Mouse (Mus musculus) midbrain, embryonic 12.5 days (tissue): ENCODE data around the gene Snx33. TPM values are rescaled to one million over a fixed set of nuclear protein-coding genes. Genes with fewer than 3 reads are reported as not detected.

ENCODE experiments used
- ATAC-seq: fragments of 200-750 bp; cut with Nextera tagmentation; 2 replicates; pipeline ENCODE4 v1.8.0; 2017; ENCODE audit warnings: low read depth, moderate TSS enrichment, moderate library complexity; ENCODE audit not compliant: low FRiP score
- H3K27ac ChIP-seq: fragments of 300-500 bp; sonication (generic); replicated peaks from 2 replicates; pipeline ENCODE4 v1.5.1; 2016; ENCODE audit warnings: mild to moderate bottlenecking
- H3K27me3 ChIP-seq: fragments of 300-500 bp; sonication (generic); 2 replicates; pipeline ENCODE4 v1.6.1; 2016; ENCODE audit warnings: mild to moderate bottlenecking
- H3K36me3 ChIP-seq: fragments of 300-500 bp; sonication (generic); 2 replicates; pipeline ENCODE4 v1.6.1; 2016
- H3K4me1 ChIP-seq: fragments of 300-500 bp; sonication (generic); 2 replicates; pipeline ENCODE4 v1.6.1; 2016
- H3K4me2 ChIP-seq: fragments of 300-500 bp; sonication (generic); replicated peaks from 2 replicates; pipeline ENCODE4 v1.6.1; 2016; ENCODE audit warnings: mild to moderate bottlenecking, moderate library complexity
- H3K4me3 ChIP-seq: fragments of 300-500 bp; sonication (generic); 2 replicates; pipeline ENCODE4 v1.5.1; 2016; ENCODE audit warnings: mild to moderate bottlenecking
- H3K9ac ChIP-seq: fragments of 300-500 bp; sonication (generic); replicated peaks from 2 replicates; pipeline ENCODE4 v1.6.1; 2016; ENCODE audit warnings: mild to moderate bottlenecking, moderate library complexity
- H3K9me3 ChIP-seq: fragments of 300-500 bp; sonication (generic); 2 replicates; pipeline ENCODE4 v1.6.1; 2016; ENCODE audit warnings: mild to moderate bottlenecking
- WGBS: fragments of 180-500 bp; shearing (Covaris S2); methylation state at CpG from one replicate; pipeline ENCODE4 v1.1.7; 2016; 5-methylcytosine and 5-hydroxymethylcytosine counted together
- polyA plus RNA-seq: library from polyadenylated mRNA; unstranded; fragments of >200 nt; fragmentation: Nextera tagmentation; extraction: Ambion mirVana; gene quantifications from 2 replicates; pipeline ENCODE4 v1.2.1, GENCODE M21; 2016

Gene Snx33
- polyA plus RNA-seq, 1 experiment from 2014 or later, result 7.8 TPM

DNA sequence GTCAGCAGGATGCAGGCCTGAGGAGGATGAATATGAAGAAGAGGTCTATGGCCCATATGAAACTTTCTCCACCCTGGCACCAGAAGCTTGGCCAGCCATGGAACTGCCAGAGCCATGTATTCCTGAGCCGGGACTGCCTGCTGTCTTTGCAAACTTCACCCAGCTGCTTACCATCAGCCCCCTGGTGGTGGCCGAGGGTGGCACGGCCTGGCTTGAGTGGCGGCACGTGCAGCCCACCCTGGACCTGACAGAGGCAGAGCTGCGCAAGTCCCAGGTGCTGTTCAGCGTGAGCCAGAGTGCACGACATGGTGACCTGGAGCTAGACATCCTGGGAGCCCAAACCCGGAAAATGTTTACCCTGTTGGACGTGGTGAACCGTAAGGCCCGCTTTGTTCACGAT lies 42.1 kb downstream of the Snx33 start:
- Histone ChIP-seq H3K27me3 (peaks cover 12% of the 10 kb centered on the region), H3K9ac (no peak overlapping the region), H3K27ac (no peak overlapping the region), H3K4me3 (no peak overlapping the region), H3K4me2 (no peak overlapping the region), H3K9me3 (no peaks in the 10 kb centered on the region), H3K4me1 (peaks cover 5% of the 10 kb centered on the region), H3K36me3 (no peaks in the 10 kb centered on the region)
- no peak for ATAC-seq
- WGBS, result 63% methylated on average over 13 of the region's 13 CpGs

DNA sequence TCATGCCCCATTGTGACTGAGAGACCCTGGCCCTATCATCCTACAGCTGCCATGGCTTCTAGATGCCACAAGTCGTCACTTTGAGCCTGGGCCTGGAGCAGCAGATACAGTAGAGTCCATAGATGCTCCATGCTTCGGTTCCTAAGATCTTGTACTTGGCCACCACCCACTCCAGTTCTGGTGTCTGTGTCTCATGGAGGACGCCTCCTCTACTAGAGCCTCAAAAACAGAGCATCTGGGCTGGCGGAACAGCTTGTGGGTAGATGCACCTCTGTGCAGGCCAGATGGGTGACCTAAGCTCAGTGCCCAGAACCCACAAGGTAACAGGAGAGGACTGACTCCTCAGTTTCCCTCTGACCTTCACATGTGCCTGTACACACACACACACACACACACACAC lies 43.8 kb downstream of the Snx33 start:
- 77% methylated on average over 4 of the region's 4 CpGs for whole genome bisulfite sequencing
- H3K27ac ChIP-seq, result no peak overlapping the region
- ATAC-seq, result no peak
- no peaks in the 10 kb centered on the region for H3K4me1 ChIP-seq
- no peak overlapping the region for H3K4me3 ChIP-seq
- H3K27me3 ChIP-seq, result peaks cover 5% of the 10 kb centered on the region; the same call in 1 of the 2 replicates
- no peak overlapping the region for H3K9ac ChIP-seq
- no peaks in the 10 kb centered on the region for H3K9me3 ChIP-seq
- no peak overlapping the region for H3K4me2 ChIP-seq
- no peaks in the 10 kb centered on the region for H3K36me3 ChIP-seq

DNA sequence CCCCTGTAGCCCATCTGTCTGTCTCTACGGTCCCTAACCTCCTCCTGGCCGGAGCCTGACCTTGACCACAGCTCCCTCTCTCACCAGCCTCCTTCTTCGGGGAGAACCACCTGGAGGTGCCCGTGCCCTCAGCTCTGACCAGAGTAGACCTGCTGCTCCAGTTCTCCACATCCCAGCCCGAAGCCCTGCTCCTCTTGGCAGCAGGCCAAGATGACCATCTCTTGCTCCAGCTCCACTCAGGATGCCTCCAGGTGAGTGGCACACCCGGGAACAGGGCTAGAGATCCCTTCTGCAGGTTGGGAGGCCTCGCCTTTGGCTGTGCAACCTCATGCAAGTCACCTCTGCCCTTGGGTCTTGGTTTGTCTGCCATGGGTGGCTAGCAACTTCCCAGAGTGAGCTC lies 44.7 kb downstream of the Snx33 start:
- H3K4me2 ChIP-seq, result no peak overlapping the region
- no peaks in the 10 kb centered on the region for H3K36me3 ChIP-seq
- H3K27me3 ChIP-seq, result peaks cover 5% of the 10 kb centered on the region; the same call in 1 of the 2 replicates
- no peaks in the 10 kb centered on the region for H3K4me1 ChIP-seq
- 90% methylated on average over 7 of the region's 7 CpGs for WGBS
- H3K9me3 ChIP-seq, result no peaks in the 10 kb centered on the region
- H3K4me3 ChIP-seq, result no peak overlapping the region
- H3K9ac ChIP-seq, result no peak overlapping the region
- no peak for ATAC-seq
- H3K27ac ChIP-seq, result no peak overlapping the region

DNA sequence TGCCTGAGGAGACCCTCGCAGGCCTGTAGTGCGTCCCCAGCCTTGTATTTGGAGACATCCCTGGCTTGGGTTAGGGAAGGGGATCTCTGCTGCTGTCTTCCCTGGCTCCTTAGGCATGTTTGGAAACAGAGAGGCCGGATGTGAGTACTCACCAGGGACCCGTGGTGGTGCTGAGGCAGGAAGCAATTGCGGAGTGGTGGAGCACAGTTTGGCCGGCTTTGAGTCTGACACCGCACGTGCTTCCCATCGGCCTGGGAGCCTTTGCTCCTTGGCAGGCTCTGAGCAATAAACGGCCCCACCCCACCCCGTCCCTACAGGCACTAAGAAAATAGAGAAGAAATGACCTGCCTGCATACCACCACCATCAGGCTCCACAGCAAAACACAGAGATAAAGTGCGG lies 45.4 kb downstream of the Snx33 start:
- no peak overlapping the region for H3K27ac ChIP-seq
- no peaks in the 10 kb centered on the region for H3K36me3 ChIP-seq
- H3K9ac ChIP-seq, result no peak overlapping the region
- no peaks in the 10 kb centered on the region for H3K4me1 ChIP-seq
- H3K4me3 ChIP-seq, result no peak overlapping the region
- no peak for ATAC-seq
- peaks cover 5% of the 10 kb centered on the region; the same call in 1 of the 2 replicates for H3K27me3 ChIP-seq
- 80% methylated on average over 12 of the region's 12 CpGs for WGBS
- H3K4me2 ChIP-seq, result no peak overlapping the region
- H3K9me3 ChIP-seq, result no peaks in the 10 kb centered on the region

DNA sequence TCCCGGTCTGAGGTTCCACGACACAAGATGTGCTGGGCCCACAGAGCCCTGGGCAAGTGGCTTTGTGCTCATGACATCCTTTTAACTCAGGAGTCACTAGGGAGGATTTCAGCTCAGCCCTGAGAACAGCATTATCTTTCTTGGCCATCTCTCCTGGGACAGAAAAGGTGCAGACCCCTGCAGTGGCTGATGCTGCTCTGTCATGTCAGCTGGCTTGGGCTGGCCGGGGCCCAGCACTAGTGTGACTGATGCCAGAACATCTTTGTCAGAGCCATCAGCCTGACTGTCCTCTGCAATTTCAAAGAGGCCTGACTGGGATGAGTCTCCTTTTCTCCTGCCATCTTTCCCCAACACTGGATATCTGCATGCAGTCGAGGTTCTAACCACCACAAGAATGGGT lies 45.9 kb downstream of the Snx33 start:
- H3K9ac ChIP-seq, result no peak overlapping the region
- H3K4me3 ChIP-seq, result no peak overlapping the region
- H3K4me1 ChIP-seq, result no peaks in the 10 kb centered on the region
- no peak for ATAC-seq
- H3K36me3 ChIP-seq, result no peaks in the 10 kb centered on the region
- 67% methylated on average over 4 of the region's 4 CpGs for WGBS
- H3K4me2 ChIP-seq, result no peak overlapping the region
- no peak overlapping the region for H3K27ac ChIP-seq
- H3K27me3 ChIP-seq, result peaks cover 5% of the 10 kb centered on the region; the same call in 1 of the 2 replicates
- no peaks in the 10 kb centered on the region for H3K9me3 ChIP-seq

DNA sequence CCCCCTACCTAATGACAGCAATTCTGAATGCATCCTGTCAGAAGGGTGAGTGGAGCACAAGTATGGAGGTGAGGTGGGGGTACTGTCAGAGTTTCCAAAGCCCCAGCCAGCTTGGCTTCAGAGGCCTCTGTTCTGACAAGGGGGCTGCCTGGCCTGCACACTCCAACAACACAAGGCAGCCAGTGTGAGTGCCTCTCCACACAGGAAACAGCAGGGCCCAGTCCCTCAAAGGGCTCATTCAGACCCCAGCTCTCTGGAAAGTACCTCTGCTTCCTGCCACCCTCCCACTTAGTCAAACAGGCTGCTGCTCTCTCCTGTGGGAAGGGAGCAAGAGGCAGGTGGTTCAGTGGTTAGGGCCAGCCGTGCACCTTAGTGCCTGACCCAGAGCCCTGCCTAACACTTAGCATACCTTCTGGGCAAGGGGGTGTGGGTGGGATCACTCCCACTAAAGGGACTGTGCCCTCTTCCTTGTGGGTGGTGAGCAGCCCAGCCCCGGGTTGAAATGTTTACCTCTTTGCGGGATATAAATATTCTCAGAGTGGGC lies 46.6 kb downstream of the Snx33 start:
- WGBS, result 97% methylated on average over 3 of the region's 3 CpGs

DNA sequence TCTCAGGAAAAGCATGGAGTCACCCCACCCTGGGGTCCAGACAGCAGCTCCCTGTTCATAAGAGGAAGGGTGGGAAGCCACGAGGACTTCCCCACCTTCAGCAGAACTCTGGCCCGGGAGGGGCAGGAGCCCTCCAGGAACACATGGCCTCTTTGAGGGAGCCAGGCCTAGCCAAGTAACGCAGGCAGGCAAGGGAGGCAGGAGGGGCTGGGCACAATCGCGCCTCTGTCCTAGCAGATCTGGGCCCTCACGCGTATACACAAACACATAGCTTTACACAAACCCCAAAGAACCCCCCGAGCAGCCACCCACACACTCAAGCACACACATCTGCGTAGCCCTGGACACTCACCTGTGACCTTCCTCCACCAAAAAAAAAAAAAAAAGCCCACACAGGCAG lies 47.4 kb downstream of the Snx33 start:
- 68% methylated on average over 9 of the region's 9 CpGs for WGBS
- no peaks in the 10 kb centered on the region for H3K9me3 ChIP-seq
- peaks cover 5% of the 10 kb centered on the region; the same call in 1 of the 2 replicates for H3K27me3 ChIP-seq
- no peaks in the 10 kb centered on the region for H3K4me1 ChIP-seq
- H3K27ac ChIP-seq, result no peak overlapping the region
- H3K36me3 ChIP-seq, result no peaks in the 10 kb centered on the region
- ATAC-seq, result no peak
- H3K4me2 ChIP-seq, result no peak overlapping the region
- no peak overlapping the region for H3K9ac ChIP-seq
- no peak overlapping the region for H3K4me3 ChIP-seq

More for the DNA sequence above, 46.6 kb downstream of the Snx33 start:
- Histone ChIP-seq H3K4me2 (no peak overlapping the region), H3K36me3 (no peaks in the 10 kb centered on the region), H3K27me3 (peaks cover 5% of the 10 kb centered on the region; the same call in 1 of the 2 replicates), H3K9ac (no peak overlapping the region), H3K4me3 (no peak overlapping the region), H3K4me1 (no peaks in the 10 kb centered on the region), H3K27ac (no peak overlapping the region), H3K9me3 (no peaks in the 10 kb centered on the region)
- ATAC-seq, result no peak

DNA sequence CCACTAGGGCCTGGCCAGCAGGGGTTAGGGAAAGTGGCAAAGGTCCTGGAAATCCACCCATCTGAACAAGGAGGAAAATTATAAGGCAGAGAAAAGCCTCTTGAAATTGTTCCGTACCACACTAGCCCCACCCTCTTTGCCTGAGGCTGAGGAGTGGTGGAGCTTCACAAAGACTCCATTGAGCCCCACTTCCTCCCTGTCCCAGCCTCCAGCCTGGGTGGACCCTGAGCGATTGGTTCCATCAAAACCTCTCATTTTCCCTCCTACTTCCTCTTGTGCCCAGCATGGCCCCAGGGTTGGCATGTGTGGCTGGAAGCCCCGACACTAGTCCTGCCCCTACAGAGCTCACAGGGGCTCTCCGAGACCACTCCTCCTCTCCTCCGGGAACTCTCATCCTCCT lies 50.9 kb downstream of the Snx33 start:
- no peak for ATAC-seq
- Histone ChIP-seq H3K4me1 (no peaks in the 10 kb centered on the region), H3K9ac (no peak overlapping the region), H3K27ac (no peak overlapping the region), H3K36me3 (no peaks in the 10 kb centered on the region), H3K9me3 (no peaks in the 10 kb centered on the region), H3K4me2 (no peak overlapping the region), H3K4me3 (no peak overlapping the region), H3K27me3 (peaks cover 5% of the 10 kb centered on the region; the same call in 1 of the 2 replicates)
- WGBS, result 89% methylated on average over 5 of the region's 5 CpGs

DNA sequence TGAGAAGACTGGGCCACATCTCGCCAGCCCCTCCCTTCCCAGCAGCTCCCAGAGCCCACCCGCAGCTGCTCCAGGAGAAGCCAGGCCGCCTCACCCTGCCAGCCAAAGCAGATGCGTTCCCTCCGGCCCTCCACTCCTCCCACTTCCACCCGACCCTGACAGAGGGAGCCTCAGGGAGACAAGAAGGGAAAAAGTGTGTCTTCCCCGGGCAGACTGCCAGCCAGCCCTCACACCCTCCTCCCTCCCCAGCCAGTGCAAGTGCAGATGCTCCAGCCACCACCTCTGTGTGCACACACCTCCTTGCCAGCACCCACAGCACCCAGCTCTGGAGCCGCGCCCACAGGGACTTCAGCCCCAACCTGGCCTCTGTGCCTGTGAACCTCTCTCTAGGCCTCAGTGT lies 51.4 kb downstream of the Snx33 start:
- Histone ChIP-seq H3K4me2 (no peak overlapping the region), H3K4me3 (no peak overlapping the region), H3K9me3 (no peaks in the 10 kb centered on the region), H3K9ac (no peak overlapping the region), H3K27me3 (peaks cover 5% of the 10 kb centered on the region; the same call in 1 of the 2 replicates), H3K4me1 (no peaks in the 10 kb centered on the region), H3K27ac (no peak overlapping the region), H3K36me3 (no peaks in the 10 kb centered on the region)
- ATAC-seq, result no peak
- 56% methylated on average over 9 of the region's 9 CpGs for WGBS

DNA sequence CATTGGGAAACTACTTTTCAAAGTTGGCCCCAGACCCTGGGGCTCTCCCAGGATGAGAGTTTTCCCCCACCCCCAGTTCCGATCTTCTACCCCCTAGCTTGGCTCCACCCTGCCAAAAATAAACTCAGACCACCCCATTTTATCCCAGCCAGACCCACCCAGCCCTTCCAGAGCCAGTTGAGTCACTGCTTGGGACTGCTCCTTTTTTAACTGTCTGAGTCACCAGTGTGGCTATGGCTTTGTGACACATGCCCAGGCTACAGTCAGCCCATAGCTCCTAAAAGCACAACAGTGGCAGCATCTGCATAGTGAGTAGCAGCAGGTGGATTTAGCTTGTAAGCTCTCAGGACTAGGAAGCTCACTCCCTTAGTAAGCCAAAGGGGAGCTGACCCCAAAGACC lies 55.1 kb downstream of the Snx33 start:
- Histone ChIP-seq H3K27me3 (no peaks in the 10 kb centered on the region), H3K9me3 (no peaks in the 10 kb centered on the region), H3K36me3 (no peaks in the 10 kb centered on the region), H3K4me1 (peaks cover 6% of the 10 kb centered on the region), H3K4me3 (no peak overlapping the region), H3K4me2 (no peak overlapping the region), H3K9ac (no peak overlapping the region), H3K27ac (no peak overlapping the region)
- ATAC-seq, result no peak
- WGBS, result 77% methylated on average over 1 of the region's 1 CpGs

DNA sequence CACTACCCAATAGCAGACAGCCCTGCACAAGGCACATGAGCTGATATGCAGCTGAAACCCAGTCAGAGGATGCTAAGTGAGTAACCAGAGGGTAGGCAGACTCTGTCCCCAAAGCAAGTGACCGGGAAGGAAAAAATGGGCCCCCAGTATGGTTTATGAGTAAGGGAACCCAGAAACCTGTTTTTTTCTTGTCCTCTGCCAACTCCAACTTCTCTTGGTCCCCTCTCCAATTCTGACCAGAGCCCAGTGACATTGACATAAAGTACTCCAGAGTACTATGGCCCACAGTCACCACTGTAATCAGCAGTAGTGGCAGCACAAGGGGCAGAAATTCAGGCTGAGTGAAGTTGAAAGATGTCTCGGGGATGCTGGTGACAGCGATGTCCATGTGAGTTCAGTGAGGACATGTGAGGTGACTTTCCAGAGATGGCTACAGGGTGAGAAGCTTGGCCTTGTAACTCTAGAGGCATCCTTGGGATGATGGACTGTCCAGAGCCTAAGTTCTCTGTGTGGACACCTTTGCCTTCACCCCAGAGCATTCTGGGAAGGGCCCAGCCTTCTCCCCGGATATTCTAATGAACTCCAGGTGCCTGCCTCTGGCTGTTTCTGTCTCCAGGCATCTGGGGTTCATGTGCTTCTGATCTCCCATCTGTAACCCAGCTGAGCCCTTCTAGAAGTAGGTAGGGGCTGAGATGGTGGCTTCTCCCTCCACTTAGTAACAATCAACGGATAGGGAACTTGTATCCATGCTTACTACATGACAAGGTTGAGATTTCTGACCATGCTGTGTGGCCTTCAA lies 55.9 kb downstream of the Snx33 start:
- WGBS, result 86% methylated on average over 5 of the region's 5 CpGs
- Histone ChIP-seq H3K4me3 (no peak overlapping the region), H3K36me3 (no peaks in the 10 kb centered on the region), H3K27me3 (no peaks in the 10 kb centered on the region), H3K4me1 (peaks cover 8% of the 10 kb centered on the region), H3K4me2 (no peak overlapping the region), H3K9me3 (no peaks in the 10 kb centered on the region), H3K27ac (no peak overlapping the region), H3K9ac (no peak overlapping the region)
- no peak for ATAC-seq

DNA sequence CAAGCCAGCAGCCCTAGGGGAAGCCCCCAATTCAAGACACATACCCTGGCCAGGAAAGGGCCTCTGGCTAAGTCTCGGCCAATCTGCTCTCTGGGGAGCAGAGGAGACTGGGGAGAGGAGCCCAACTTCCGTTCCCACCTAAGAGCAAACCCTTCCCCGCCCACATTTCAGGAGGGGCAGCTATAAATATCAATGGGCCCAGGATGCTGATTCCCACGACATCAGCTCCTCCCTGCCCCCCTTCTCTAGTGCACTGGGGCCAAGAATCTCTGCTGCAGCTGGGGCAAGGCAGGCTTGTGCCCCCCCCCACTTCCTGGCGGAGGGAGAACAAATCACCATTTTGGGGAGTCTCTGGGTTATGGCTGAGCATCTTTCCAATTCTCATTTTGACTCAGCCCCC lies 57.0 kb downstream of the Snx33 start:
- Histone ChIP-seq H3K4me3 (no peak overlapping the region), H3K4me2 (no peak overlapping the region), H3K9me3 (no peaks in the 10 kb centered on the region), H3K27me3 (peaks cover 4% of the 10 kb centered on the region; the same call in 1 of the 2 replicates), H3K4me1 (peaks cover 8% of the 10 kb centered on the region), H3K9ac (no peak overlapping the region), H3K27ac (no peak overlapping the region), H3K36me3 (no peaks in the 10 kb centered on the region)
- 60% methylated on average over 5 of the region's 5 CpGs for WGBS
- ATAC-seq, result no peak
